Mouse (Mus musculus): ENCODE measurements around the gene Gm45233.

DNA sequence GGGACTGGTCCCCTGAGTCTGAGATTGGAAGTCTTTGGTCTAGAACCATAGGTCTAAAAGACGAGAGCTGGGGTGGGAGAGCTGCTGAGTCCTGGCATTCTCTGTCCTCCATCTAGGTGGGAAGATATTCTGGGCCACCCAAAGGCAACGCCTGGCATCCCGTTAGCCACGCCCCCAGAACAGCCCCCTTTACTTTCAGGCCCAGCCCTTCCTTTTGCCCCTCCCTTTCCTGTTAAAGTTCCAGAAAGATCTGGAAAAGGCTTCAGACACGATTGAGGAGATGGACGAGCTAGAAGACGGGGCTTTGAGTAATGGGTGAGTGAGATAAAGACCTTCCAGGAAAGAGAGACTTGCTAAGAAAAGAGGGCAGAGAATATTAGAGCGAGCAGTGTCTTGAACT is 16.5 kb upstream of the Gm45233 start, which contains the start of gene Lim2:
- TF ChIP-seq POLR2A (IDR thresholded peaks at IDR 0.05; ENCODE audit: insufficient read depth, low read depth, low read length) (no peak), CTCF (IDR thresholded peaks at IDR 0.05) (no peak), EP300 (IDR thresholded peaks at IDR 0.05; ENCODE audit: insufficient read depth, low read depth, low read length) (no peak)

Measured in heart, adult 2 months (tissue).